Mouse (Mus musculus) urinary bladder, postnatal 25 days (tissue): ENCODE results near the gene Vmn1r12.
"Not testable (repeated sequence)": the region's sequence is repeated elsewhere in the genome, so short reads cannot be mapped to it uniquely, and the experiment has no call there.

Source experiments
- DNase-seq: peaks from one replicate; pipeline ENCODE4 v3.0.0; 2022; ENCODE audit warnings: low spot score

Gene Vmn1r12

DNA sequence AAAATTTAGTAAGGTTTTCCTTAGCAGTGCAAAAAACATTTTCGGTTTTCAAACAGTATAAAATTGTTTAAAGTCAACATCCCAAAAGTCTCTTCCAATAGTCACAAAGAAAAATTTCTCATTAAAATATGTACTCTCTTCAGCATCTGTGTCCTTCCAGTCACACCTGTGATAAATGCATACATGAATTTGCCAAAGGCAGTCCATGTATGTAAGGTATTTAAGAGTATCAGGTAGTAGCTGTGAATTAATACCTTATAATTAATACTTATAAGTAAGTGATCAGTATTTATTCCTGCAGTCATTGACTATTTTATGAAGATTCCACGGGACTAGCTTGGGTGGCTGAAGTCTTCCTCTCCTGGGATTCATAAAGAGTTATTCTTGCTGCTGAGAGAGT lies at the start of gene Vmn1r12:
Gene Vmn1r12, plus strand, starts transcription at position 301 of the 400 bp plus-strand sequence.
- no peak for DNase-seq

DNA sequence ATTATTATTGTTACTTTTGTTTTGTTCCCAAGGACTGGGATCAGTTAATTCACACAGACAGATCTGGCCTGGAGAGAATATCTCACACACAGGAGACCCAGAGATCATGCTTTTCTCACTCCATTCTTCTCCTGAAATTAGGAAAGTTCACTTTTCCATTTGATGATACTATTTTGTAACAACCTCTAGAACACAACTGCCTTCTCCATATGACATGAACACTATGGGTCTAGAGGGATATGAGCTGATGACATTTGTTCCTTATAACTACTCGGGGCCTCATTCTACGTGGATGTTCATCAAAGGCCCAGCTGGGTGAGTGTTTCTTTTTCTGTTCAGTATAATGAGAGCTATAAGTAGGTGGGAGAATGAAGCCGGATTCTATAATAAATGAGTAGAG lies 47.6 kb upstream of the Vmn1r12 start, which contains the start of gene Vmn1r10:
Gene Vmn1r10, plus strand, starts transcription at position 301 of the 400 bp plus-strand sequence.
- DNase-seq: no peak

DNA sequence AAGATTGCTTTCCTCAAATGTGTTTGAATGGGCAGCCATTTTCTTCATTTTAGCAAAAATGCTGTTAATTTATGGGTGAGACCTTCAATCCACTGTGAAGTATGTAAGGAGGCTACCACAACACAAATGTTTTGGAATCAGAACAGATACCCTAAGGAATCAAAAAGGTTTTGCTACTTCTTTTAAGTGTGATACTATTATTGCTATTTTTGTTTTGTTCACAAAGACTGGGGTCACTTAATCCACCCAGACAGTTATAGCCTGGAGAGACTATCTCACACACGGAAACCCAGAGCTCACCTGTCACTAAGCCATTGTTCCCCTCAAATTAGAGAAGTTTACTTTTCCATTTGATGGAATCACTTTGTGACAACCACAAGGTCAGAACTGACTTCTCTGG lies 23.6 kb upstream of the Vmn1r12 start, which contains the start of gene Vmn1r11:
Gene Vmn1r11, plus strand, starts transcription at position 301 of the 400 bp plus-strand sequence.
- DNase-seq: no peak

DNA sequence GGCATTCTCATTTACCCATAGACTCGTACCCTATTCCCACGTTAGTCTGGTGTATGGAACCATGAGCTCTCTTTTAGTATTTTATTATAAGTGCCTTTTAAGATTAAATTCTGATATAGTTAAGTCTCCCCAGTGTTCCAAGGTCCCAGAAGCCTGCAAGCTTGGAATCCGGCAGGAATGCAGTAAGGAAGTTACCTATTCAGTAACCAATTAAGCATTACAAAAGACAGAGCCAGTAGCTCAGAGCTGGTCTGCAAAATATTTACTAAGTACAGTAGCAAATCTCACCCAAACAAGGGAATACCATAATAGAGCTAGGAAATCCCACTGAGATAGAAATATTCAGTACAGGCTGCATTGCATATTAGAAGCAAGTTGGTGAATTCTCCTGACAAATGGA lies 33.3 kb downstream of the Vmn1r12 start:
- DNase-seq: not testable (repeated sequence)

DNA sequence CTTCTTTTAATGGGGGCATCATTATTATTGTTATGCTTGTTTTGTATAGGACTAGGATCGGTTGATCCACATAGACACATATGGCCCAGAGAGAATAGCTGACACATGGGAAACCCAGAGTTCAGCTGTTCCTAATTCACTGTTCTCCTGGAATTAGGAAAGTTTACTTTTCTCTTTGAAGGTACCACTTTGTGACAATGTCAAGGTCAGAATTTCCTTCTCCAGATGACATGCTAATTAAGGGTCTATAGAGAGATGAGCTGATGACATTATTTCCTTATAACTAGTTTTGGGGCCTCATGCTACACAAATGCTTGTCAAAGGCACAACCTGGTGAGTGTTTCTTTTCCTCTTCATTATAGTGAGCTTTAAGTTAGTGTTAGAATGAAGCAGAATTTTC lies 46.3 kb downstream of the Vmn1r12 start, which contains the start of gene Vmn1r13:
Gene Vmn1r13, plus strand, starts transcription at position 301 of the 400 bp plus-strand sequence.
- DNase-seq: not testable (repeated sequence)
